Mouse (Mus musculus): Measurements from ENCODE around the gene H2-T3. TPM values are rescaled to one million over a fixed set of nuclear protein-coding genes. Genes with fewer than 3 reads are reported as not detected.
"Not testable (repeated sequence)": the region's sequence is repeated elsewhere in the genome, so short reads cannot be mapped to it uniquely, and the experiment has no call there.

Gene H2-T3
- total RNA-seq (2021) = not detected

GRCm38 (mm10) chr17:36190169-36190507 is at the start of gene H2-T3:
Gene H2-T3, minus strand, starts transcription at chr17:36190287.
- intact Hi-C loops (cut with DNase I) = loop anchor here (10.0 kb wide), 1 partner anchor 125 kb away; no protein-coding TSS in a partner anchor
- DNase-seq = no peak

GRCm38 (mm10) chr17:36237321-36237921 is 47.3 kb upstream of the H2-T3 start:
- peak; percentile 15 for DNase-seq
- intact Hi-C loops (cut with DNase I) = no loop called here

DNA sequence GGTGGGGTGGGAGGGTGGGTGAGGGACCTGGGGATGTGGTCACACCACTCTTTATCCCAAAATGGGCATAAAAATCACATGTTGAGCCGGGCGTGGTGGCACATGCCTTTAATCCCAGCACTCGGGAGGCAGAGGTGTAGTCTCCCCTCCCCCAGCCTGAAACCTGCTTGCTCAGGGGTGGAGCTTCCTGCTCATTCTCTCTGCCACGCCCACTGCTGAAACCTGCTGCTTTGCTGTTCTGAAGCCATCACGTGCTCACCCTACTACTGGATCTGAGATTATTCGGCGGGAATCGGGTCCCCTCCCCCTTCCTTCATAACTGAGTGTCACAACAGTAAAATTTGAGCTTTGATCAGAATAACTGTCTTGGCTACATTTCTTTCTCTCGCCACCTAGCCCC is 45.2 kb upstream of the H2-T3 start:
- intact Hi-C loops (cut with DNase I); DNase-seq: not testable (repeated sequence)

DNA sequence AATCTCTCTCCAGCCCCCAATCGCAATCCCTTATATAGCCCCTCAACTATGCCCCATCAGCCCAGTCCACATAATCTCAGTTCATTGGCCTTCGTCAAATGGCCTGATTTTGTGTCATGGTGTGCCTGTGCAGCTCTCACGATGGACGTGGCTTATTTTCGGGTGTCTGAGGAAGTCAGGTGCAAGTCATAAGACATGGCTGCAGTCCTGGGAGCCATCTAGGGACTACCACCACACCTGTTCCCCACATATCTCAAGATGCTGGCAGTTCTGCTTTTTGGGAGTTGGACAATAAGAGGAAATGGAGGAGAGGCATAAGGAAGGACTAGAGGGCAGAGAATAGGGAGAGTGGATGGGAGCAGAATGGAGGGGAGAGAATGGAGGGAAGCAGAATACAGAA is 43.5 kb upstream of the H2-T3 start:
- intact Hi-C loops (cut with DNase I) = no loop called here
- no peak for DNase-seq

GRCm38 (mm10) chr17:36231318-36231717 is 41.2 kb upstream of the H2-T3 start:
- intact Hi-C loops (cut with DNase I) = no loop called here
- peak; percentile 64 for DNase-seq

DNA sequence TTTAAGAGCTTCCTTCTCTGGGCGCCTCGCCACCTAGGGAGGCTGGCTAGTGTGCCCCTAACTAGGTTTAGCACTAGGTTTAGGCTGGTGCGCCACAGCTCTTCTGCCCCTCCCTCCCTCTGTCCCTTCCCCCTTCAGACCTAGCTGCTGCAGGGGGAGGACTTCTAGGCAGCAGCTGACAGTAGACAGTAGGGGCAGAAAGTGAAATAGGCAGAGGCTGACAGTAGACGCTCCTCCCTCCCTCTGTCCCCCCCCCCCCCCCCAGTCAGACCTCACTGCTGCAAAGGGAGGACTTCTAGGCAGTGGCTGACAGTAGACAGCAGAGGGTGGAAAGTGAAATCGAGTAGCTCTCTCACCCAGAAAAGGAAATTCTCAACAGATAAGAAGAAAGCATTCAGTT is 39.0 kb upstream of the H2-T3 start:
- intact Hi-C loops (cut with DNase I) = no loop called here
- no peak for DNase-seq

DNA sequence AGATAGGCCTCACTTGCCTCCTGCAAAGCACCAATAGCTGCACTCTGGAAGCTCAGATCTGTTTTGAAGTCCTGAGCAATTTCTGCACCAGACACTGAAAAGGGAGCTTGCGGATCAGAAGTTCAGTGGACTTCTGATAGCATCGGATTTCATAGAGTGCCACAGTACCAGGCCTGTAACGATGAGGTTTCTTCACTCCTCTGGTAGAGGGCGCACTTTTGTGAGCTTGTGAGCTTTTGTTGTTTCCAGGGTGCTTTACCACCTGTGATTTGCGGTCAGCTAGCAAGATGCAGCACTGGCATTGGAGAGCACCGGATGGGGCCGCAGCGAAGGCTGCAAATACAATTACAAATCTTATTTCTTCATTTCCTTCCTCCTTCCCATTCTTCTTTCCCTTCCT is 36.8 kb upstream of the H2-T3 start:
- intact Hi-C loops (cut with DNase I) = no loop called here
- DNase-seq = no peak

DNA sequence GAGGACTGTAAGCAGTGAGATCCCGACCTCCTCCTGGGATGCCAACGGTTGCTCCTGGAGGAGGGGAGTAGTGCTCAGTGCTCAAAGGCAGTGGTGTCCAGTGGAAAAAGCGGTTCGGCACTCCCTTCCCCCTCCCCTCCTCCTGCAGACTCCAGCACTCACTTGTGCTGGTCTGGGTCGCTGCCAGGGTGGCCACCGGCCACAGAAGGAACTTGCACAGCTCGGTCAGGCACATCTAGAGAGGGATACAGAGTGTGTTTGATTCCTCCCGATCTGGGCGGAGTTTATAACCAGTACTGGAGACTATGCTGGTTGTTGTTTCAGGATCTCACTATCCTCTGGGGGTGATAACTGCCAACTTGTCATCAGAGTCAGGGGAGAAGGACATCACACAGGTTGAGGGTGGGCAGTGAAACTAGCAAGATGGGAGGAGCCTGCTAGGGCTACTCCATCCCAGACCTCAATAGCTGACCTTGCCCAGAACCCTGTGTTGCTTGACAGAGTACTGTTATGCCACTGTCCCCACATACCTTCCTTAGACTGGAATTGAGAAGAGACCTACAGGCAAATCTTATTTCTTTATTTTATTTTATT is 35.2 kb upstream of the H2-T3 start:
- intact Hi-C loops (cut with DNase I) = no loop called here
- peak; percentile 21 for DNase-seq

GRCm38 (mm10) chr17:36224451-36224850 is 34.4 kb upstream of the H2-T3 start:
- intact Hi-C loops (cut with DNase I) = no loop called here
- DNase-seq = no peak

DNA sequence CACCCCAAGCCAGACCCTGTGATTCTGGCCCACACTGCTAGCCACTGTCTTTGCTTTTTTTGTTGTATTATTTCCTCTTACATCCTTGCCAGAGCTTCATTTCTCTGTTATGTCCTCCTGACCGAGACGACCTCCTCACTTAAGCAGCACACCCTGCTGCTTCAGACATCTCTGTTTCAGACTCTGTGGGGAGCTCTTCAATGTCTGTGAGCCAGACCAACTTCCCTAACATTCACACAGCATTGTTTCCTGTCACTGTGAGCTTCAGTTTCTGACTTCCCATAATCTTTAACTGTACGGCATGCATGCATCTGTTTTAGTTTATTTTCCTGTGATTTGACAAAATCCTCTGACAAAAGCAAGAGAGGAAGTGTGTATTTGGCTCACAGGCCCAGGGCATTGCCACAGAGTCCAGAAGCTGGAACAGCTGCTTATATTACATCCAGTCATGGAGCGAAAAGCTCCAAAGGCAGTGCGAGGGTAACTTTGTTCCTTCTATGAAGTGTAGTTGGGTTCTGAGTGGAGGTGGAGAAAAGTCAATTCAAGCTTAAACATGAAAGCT is 28.6 kb upstream of the H2-T3 start:
- intact Hi-C loops (cut with DNase I) = no loop called here
- DNase-seq = no peak

DNA sequence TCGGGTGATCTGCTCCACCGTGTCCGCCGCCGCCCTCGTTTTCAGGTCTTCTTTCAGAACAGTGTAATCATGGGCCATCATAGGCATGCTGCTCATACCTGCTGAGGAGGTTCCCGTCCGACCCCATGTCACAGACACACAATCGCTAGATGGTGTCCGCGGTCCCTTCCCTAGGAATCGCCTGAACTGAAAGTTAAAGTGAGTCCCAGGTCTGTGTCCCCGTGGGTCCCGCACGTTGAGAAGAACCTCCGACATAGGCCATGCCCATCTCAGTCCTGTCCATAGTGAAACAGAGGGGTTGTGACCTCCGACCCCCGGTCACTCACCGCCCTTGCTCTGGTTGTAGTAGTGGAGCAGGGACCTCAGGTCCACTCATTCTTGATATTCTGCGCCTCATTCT is 25.5 kb upstream of the H2-T3 start:
- DNase-seq = no peak
- intact Hi-C loops (cut with DNase I) = no loop called here

- no peak for DNase-seq
- intact Hi-C loops (cut with DNase I) = no loop called here
Measured at GRCm38 (mm10) chr17:36206846-36207245, 16.8 kb upstream of the H2-T3 start.

GRCm38 (mm10) chr17:36205862-36206261 is 15.8 kb upstream of the H2-T3 start:
- intact Hi-C loops (cut with DNase I) = no loop called here
- no peak for DNase-seq

- intact Hi-C loops (cut with DNase I) = no loop called here
- no peak for DNase-seq
Measured at GRCm38 (mm10) chr17:36205456-36205855, 15.4 kb upstream of the H2-T3 start.

GRCm38 (mm10) chr17:36201851-36202250 is 11.8 kb upstream of the H2-T3 start:
- no peak for DNase-seq
- intact Hi-C loops (cut with DNase I) = no loop called here

DNA sequence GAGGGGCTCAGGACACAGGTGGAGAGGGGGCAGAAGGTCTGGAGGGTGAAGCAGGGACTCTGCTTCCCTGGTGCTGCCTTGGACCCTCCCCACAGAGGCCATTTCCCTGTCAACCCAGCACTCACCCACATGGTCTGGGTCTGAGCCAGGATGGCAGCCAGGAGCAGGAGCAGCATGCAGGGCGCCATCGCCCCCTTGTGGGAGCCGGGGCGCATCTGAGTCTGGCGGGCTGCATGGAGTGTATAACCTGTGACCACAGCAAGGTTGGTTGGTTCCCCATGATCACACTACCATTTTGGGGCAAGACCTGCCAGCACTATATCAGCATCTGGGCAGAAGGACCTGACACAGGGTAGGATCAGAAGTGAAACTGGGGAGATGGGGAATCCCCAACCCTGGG is 8.2 kb upstream of the H2-T3 start:
- peak; percentile 43 for DNase-seq
- intact Hi-C loops (cut with DNase I) = loop anchor here (10.0 kb wide), 1 partner anchor 134 kb away; no protein-coding TSS in a partner anchor

DNA sequence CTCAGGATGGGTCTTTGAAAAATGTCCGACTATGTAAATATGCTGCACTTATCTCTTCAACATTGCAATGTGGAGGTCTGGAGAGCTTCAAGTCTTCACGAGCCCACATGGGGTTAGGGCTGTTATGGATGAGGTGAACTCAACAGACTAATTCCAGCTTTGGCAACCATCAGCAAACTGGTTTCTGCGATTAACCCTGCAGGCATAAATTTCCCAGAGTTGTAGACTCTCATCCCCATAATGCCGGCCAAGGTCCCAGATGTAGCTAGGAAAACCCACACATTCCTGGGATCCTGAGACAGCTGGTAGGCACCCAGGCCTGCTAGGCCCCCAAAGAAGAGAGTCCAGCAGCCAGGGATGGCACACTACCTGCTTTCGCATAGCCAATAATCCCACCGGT is 4.4 kb upstream of the H2-T3 start:
- DNase-seq = no peak
- intact Hi-C loops (cut with DNase I) = loop anchor here (10.0 kb wide), 1 partner anchor 130 kb away; no protein-coding TSS in a partner anchor

DNA sequence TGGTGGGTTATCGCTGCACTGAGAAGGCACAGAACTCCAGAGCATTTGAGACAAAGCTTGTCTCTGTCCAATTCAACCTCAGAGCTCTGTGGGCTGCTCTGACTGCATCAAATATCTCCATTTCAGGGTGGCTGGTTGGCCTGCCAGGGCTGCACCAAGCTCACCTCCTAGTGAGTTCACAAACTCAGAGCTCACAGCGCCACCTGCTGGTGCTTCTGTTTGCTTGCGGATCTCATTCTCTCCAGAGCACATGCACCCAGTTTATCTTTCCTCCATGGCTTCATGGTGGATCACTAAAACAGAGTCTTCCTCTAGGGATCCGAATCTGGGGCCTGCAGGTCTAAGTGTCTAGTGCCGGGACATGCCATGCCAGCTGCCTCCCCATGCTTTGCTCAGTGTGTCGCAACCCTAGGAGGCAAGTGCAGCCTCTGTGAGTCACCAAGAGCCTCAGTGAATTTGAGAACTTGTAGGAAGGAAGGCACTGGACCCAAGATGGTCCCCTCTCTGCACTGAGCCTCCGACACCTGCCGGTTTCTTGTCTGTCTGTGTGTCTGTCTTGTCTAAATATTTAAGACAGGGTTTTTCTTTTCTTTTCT is 3.6 kb upstream of the H2-T3 start:
- intact Hi-C loops (cut with DNase I) = loop anchor here (10.0 kb wide), 1 partner anchor 129 kb away; no protein-coding TSS in a partner anchor

GRCm38 (mm10) chr17:36192371-36192770 is 2.3 kb upstream of the H2-T3 start:
- DNase-seq = no peak
- intact Hi-C loops (cut with DNase I) = loop anchor here (10.0 kb wide), 1 partner anchor 128 kb away; no protein-coding TSS in a partner anchor

More for the DNA sequence above, 3.6 kb upstream of the H2-T3 start:
- DNase-seq = peak; percentile 69

DNA sequence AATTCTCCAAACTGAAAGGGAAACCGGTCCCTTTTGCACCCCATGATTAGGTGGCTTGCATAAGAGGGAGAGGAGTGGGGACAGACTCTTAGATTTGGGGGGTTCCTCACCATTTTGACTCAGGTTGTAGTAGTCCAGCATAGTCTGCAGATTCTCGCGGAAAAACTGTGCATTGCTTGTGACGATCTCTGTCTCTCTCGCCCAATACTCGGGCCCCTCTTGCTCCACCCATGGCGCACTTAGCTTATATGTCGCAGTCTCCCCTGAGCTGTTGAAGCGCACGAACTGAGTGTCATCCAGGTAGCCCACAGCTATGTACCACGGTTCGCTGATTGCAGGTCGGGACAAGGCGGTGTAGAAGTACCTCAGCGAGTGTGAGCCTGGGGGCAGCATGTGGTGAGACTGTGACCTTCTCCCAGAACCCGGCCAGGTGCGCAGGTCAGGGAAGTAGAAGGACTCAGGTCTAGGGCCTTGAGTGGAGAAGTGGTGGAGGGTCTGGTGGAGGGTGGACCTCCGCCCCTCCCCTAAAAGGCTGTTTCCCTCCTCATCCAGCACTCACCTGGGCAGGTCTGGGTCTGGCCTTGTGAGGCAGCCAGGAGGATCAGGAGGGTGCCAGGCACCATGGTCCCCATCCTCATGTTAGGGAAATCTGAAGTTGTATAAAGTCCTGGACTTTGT is 457 bp downstream of the H2-T3 start:
- intact Hi-C loops (cut with DNase I) = loop anchor here (10.0 kb wide), 1 partner anchor 125 kb away; no protein-coding TSS in a partner anchor
- no peak for DNase-seq

- intact Hi-C loops (cut with DNase I) = no loop called here
Measured at GRCm38 (mm10) chr17:36187540-36187939, 2.5 kb downstream of the H2-T3 start.

More at GRCm38 (mm10) chr17:36187540-36187939, 2.5 kb downstream of the H2-T3 start:
- DNase-seq = no peak
